Mouse (Mus musculus) midbrain, embryonic 16.5 days (tissue): Measurements from ENCODE around the gene Ubqln3. TPM values are rescaled to one million over a fixed set of nuclear protein-coding genes. Genes with fewer than 3 reads are reported as not detected.

Experiments
- ATAC-seq: fragments of 200-750 bp; cut with Nextera tagmentation; 2 replicates; pipeline ENCODE4 v1.8.0; 2017; ENCODE audit warnings: moderate TSS enrichment
- H3K27ac ChIP-seq: fragments of 300-500 bp; sonication (generic); 2 replicates; pipeline ENCODE4 v1.5.1; 2014; ENCODE audit warnings: mild to moderate bottlenecking, low read length, mixed read lengths
- H3K27me3 ChIP-seq: fragments of 300-500 bp; sonication (generic); 2 replicates; pipeline ENCODE4 v1.6.1; 2014; ENCODE audit warnings: low read depth, low read length, mixed read lengths; ENCODE audit not compliant: control insufficient read depth, insufficient read depth
- H3K36me3 ChIP-seq: fragments of 300-500 bp; sonication (generic); 2 replicates; pipeline ENCODE4 v1.6.1; 2014; ENCODE audit warnings: mild to moderate bottlenecking, low read length, moderate library complexity, mixed read lengths; ENCODE audit not compliant: control insufficient read depth, insufficient read depth
- H3K4me1 ChIP-seq: fragments of 300-500 bp; sonication (generic); 2 replicates; pipeline ENCODE4 v1.6.1; 2014; ENCODE audit warnings: mild to moderate bottlenecking, low read length, mixed read lengths; ENCODE audit not compliant: control insufficient read depth, insufficient read depth
- H3K4me2 ChIP-seq: fragments of 300-500 bp; sonication (generic); 2 replicates; pipeline ENCODE4 v1.6.1; 2014; ENCODE audit warnings: mild to moderate bottlenecking, low read length, mixed read lengths
- H3K4me3 ChIP-seq: fragments of 300-500 bp; sonication (generic); 2 replicates; pipeline ENCODE4 v1.5.1; 2014; ENCODE audit warnings: low read depth, mild to moderate bottlenecking, low read length, moderate library complexity, mixed read lengths
- H3K9ac ChIP-seq: fragments of 300-500 bp; sonication (generic); 2 replicates; pipeline ENCODE4 v1.6.1; 2014; ENCODE audit warnings: low read depth, low read length, mixed read lengths
- H3K9me3 ChIP-seq: fragments of 300-500 bp; sonication (generic); replicated peaks from 2 replicates; pipeline ENCODE4 v1.6.1; 2014; ENCODE audit warnings: mild to moderate bottlenecking, low read length, mixed read lengths; ENCODE audit not compliant: control insufficient read depth, poor library complexity, severe bottlenecking
- WGBS: fragments of 180-500 bp; shearing (Covaris S2); extraction: QIAGEN DNeasy Blood & Tissue Kit; methylation state at CpG from one replicate; pipeline ENCODE4 v1.1.7; 2014; 5-methylcytosine and 5-hydroxymethylcytosine counted together
- polyA plus RNA-seq: library from polyadenylated mRNA; unstranded; fragments of >200 nt; fragmentation: Nextera tagmentation; extraction: Ambion mirVana; gene quantifications from 2 replicates; pipeline ENCODE4 v1.2.1, GENCODE M21; 2015

Gene Ubqln3
- not detected in 2 replicates for polyA plus RNA-seq

- no peaks in the 10 kb centered on the region for H3K4me1 ChIP-seq
- no peak for ATAC-seq
- 74% methylated on average over 3 of the region's 3 CpGs for WGBS
Observed at GRCm38 (mm10) chr7:104143179-104143578, at the start of gene Ubqln3. Ubqln3 (minus strand) TSS chr7:104143279.

GRCm38 (mm10) chr7:104191275-104191674, 48.2 kb upstream of the Ubqln3 start:
- 58% methylated on average over 9 of the region's 9 CpGs for WGBS
- no peaks in the 10 kb centered on the region for H3K36me3 ChIP-seq

More at GRCm38 (mm10) chr7:104143179-104143578, at the start of gene Ubqln3:
- Histone ChIP-seq H3K9ac (no peak within 1 kb of the TSS), H3K27ac (no peak within 1 kb of the TSS), H3K4me2 (no peak within 1 kb of the TSS), H3K27me3 (no peaks in the 10 kb centered on the region), H3K4me3 (no peak within 1 kb of the TSS), H3K36me3 (no peaks in the 10 kb centered on the region), H3K9me3 (no peaks in the 10 kb centered on the region)

GRCm38 (mm10) chr7:104183292-104183691, 40.2 kb upstream of the Ubqln3 start, which contains the start of gene Olfr648:
Olfr648 (minus strand) TSS chr7:104183392.
- no peaks in the 10 kb centered on the region for H3K36me3 ChIP-seq
- WGBS = 92% methylated on average over 2 of the region's 2 CpGs
- H3K9ac ChIP-seq = no peak within 1 kb of the TSS
- H3K4me1 ChIP-seq = no peaks in the 10 kb centered on the region
- no peaks in the 10 kb centered on the region for H3K27me3 ChIP-seq
- no peak for ATAC-seq
- H3K27ac ChIP-seq = no peak within 1 kb of the TSS
- H3K9me3 ChIP-seq = no peaks in the 10 kb centered on the region
- no peak within 1 kb of the TSS for H3K4me3 ChIP-seq
- H3K4me2 ChIP-seq = no peak within 1 kb of the TSS

More at GRCm38 (mm10) chr7:104191275-104191674, 48.2 kb upstream of the Ubqln3 start:
- no peaks in the 10 kb centered on the region for H3K27me3 ChIP-seq
- H3K9ac ChIP-seq = no peak overlapping the region
- no peak overlapping the region for H3K4me3 ChIP-seq
- H3K9me3 ChIP-seq = no peaks in the 10 kb centered on the region
- ATAC-seq = no peak
- H3K4me1 ChIP-seq = no peaks in the 10 kb centered on the region
- H3K4me2 ChIP-seq = no peak overlapping the region
- H3K27ac ChIP-seq = no peak overlapping the region

GRCm38 (mm10) chr7:104179074-104179473, 36.0 kb upstream of the Ubqln3 start:
- no peak for ATAC-seq
- 72% methylated on average over 1 of the region's 1 CpGs for WGBS

GRCm38 (mm10) chr7:104178422-104179054, 35.5 kb upstream of the Ubqln3 start:
- no peaks in the 10 kb centered on the region for H3K36me3 ChIP-seq
- H3K27ac ChIP-seq = no peak overlapping the region
- peak; percentile 60; the same call in 1 of the 2 replicates for ATAC-seq
- H3K4me3 ChIP-seq = no peak overlapping the region
- H3K9ac ChIP-seq = no peak overlapping the region
- no peaks in the 10 kb centered on the region for H3K4me1 ChIP-seq
- no peaks in the 10 kb centered on the region for H3K27me3 ChIP-seq
- no peaks in the 10 kb centered on the region for H3K9me3 ChIP-seq
- 54% methylated on average over 5 of the region's 5 CpGs for WGBS
- no peak overlapping the region for H3K4me2 ChIP-seq

More at GRCm38 (mm10) chr7:104179074-104179473, 36.0 kb upstream of the Ubqln3 start:
- Histone ChIP-seq H3K9me3 (no peaks in the 10 kb centered on the region), H3K36me3 (no peaks in the 10 kb centered on the region), H3K4me1 (no peaks in the 10 kb centered on the region), H3K27me3 (no peaks in the 10 kb centered on the region), H3K27ac (no peak overlapping the region), H3K9ac (no peak overlapping the region), H3K4me2 (no peak overlapping the region), H3K4me3 (no peak overlapping the region)

GRCm38 (mm10) chr7:104175085-104175484, 32.0 kb upstream of the Ubqln3 start:
- no peaks in the 10 kb centered on the region for H3K36me3 ChIP-seq
- H3K27ac ChIP-seq = no peak overlapping the region
- H3K4me2 ChIP-seq = no peak overlapping the region
- no peak overlapping the region for H3K4me3 ChIP-seq
- H3K9ac ChIP-seq = no peak overlapping the region
- WGBS = 13% methylated on average over 1 of the region's 1 CpGs
- H3K27me3 ChIP-seq = no peaks in the 10 kb centered on the region
- no peaks in the 10 kb centered on the region for H3K4me1 ChIP-seq
- no peak for ATAC-seq
- no peaks in the 10 kb centered on the region for H3K9me3 ChIP-seq

- 79% methylated on average over 6 of the region's 6 CpGs for WGBS
- no peaks in the 10 kb centered on the region for H3K4me1 ChIP-seq
- no peak overlapping the region for H3K4me3 ChIP-seq
- no peak overlapping the region for H3K4me2 ChIP-seq
- no peak overlapping the region for H3K27ac ChIP-seq
- H3K36me3 ChIP-seq = no peaks in the 10 kb centered on the region
- no peak overlapping the region for H3K9ac ChIP-seq
- no peak for ATAC-seq
- H3K9me3 ChIP-seq = no peaks in the 10 kb centered on the region
- no peaks in the 10 kb centered on the region for H3K27me3 ChIP-seq
Observed at GRCm38 (mm10) chr7:104169634-104170204, 26.6 kb upstream of the Ubqln3 start.

- Histone ChIP-seq H3K9me3 (no peaks in the 10 kb centered on the region), H3K27me3 (no peaks in the 10 kb centered on the region), H3K4me1 (no peaks in the 10 kb centered on the region), H3K4me2 (no peak overlapping the region), H3K9ac (no peak overlapping the region), H3K36me3 (no peaks in the 10 kb centered on the region), H3K4me3 (no peak overlapping the region), H3K27ac (no peak overlapping the region)
- no peak for ATAC-seq
- 82% methylated on average over 6 of the region's 6 CpGs for WGBS
Observed at GRCm38 (mm10) chr7:104167105-104167504, 24.0 kb upstream of the Ubqln3 start.

GRCm38 (mm10) chr7:104150456-104150855, 7.4 kb upstream of the Ubqln3 start, which contains the start of gene Ubqlnl:
Ubqlnl (minus strand) TSS chr7:104150556.
- no peak within 1 kb of the TSS for H3K9ac ChIP-seq
- no peaks in the 10 kb centered on the region for H3K27me3 ChIP-seq
- WGBS = 89% methylated on average over 2 of the region's 2 CpGs
- H3K4me3 ChIP-seq = no peak within 1 kb of the TSS
- no peaks in the 10 kb centered on the region for H3K4me1 ChIP-seq
- H3K27ac ChIP-seq = no peak within 1 kb of the TSS
- H3K36me3 ChIP-seq = no peaks in the 10 kb centered on the region
- no peak for ATAC-seq
- H3K9me3 ChIP-seq = no peaks in the 10 kb centered on the region
- no peak within 1 kb of the TSS for H3K4me2 ChIP-seq
